Mouse (Mus musculus) mouse embryonic stem cell (cell line): ENCODE measurements around the gene Gm20547.
"Not testable (repeated sequence)": the region's sequence is repeated elsewhere in the genome, so short reads cannot be mapped to it uniquely, and the experiment has no call there.

Experiments
- in situ Hi-C, 2 experiments: fragments of 300-500 bp; cut with MboI; formaldehyde crosslinking; loops; 1 replicate in 1 of 2; 3 replicates in 1 of 2; pipeline ENCODE4 v1.14.3; 2019 to 2020; ENCODE audit warnings: low sequenced_read_pairs in 2 of 2, low pct_unique_long_range_greater_than_20kb in 1 of 2, mixed read lengths in 1 of 2; ENCODE audit not compliant: unreplicated experiment in 1 of 2

Gene Gm20547

DNA sequence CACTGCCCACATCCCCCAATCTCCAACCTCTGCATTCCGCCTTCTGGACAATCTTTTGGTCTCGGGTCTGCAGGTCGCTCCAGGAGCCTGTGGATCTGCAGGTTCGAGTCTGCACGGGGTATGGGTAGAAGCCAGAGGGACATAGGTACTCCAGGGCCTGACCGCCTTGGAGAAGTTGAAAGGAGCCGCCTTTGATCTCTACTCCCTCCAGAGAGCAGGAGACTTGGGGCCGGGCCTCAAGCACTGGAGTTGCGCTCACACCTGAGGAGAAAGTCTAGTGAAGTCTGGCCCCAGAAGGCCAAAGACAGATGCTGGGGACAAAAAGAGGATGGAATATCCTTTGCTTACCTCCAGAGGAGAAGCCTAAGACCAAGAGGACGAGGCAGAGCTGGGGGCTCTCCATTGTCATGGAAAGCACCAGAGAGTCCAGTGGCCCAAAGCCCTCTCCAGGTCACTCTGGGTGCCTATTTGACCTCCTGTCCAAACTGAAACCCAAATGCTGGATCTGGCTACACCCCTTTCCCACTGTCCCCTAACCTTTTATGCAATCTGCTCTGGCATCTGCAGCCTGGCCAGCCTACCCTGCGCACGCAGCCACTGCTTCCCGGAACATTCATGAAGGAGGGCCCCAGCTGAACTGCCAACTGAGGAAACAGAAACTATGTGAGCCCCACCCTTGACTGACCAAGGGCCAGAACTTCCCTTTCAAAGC is 20.0 kb downstream of the Gm20547 start:
- in situ Hi-C loops, result no loop called here

DNA sequence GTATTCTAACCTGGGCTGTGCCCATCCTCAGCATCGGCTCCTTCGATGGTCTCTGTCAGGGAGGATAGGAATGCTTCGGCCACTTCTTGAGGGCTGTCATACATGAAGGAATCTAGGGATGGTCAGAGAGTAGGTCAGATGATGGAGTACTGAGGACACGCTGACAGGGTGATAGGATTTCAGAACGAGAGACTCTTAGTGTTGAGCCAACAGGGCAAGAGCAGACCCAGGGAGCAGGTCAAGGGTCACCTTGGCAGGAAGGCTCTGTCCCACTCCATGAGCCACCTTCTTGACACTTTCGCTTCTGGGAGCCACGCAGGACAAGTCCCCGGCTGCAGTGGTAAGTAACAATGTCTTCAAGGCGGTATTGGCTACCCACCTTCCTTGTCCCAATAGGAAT is 21.3 kb downstream of the Gm20547 start:
- in situ Hi-C loops, result no loop called here

DNA sequence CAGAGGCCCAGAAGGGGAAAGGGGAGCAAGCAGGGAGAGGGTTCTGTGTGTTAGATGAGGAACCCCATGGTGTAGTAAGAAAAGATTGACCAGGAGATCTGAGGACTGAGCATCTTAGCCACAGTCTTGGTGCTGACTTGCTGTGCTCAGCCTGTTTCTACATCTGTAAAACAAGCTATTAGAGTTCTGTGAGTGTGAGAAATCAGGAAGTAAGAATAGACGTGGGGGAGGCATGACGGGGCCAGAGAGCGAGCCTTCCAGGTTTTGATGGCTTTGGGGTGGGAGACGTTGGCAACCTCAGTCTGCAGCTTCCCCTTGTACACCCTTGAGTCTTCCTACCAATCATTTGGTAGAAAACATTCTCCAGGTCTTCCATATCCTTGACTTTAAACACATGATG is 23.2 kb downstream of the Gm20547 start:
- in situ Hi-C loops, result loop anchor here in 1 of 2 experiments (5.0 kb wide), 1 partner anchor 84 kb away; no protein-coding TSS in a partner anchor

DNA sequence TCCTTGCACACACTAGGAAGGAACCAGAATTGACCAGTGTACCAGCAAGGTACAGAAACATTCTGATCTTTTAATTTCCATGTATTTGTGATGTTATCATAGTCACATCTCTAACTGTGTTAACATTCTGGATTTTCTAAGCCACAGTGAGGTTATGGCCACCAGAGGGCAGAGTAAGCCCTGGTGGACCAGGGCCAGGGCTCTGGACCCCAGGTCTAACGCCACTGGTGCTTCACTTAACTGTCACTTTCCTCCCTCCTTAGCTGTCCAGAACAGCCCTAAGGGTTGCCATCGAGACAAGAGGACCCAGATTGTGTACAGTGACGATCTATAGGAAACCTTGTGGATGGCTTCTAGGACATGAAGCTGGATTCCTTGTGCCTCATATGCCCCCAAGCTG is 26.0 kb downstream of the Gm20547 start:
- in situ Hi-C loops, result loop anchor here in 1 of 2 experiments (5.0 kb wide), 1 partner anchor 86 kb away; no protein-coding TSS in a partner anchor

DNA sequence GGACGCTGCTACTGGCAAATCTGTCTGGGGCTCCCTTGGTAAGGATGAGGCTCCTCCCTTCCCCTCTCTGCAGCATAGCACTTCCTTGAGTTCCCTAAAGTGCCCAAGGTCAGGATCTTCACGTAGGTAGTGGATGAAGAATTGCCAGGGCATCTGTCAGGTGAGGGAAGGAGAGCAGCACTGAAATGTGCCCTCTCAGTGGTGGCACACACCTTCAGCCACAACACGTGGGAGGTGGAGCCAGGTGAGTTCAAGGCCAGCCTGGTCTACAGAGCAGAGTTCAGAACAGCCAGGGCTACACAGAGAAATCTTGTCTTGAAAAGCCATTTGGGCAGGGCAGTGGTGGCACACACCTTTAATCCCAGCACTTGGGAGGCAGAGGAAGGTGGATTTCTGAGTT is 27.1 kb downstream of the Gm20547 start:
- in situ Hi-C loops, result loop anchor here in 1 of 2 experiments (5.0 kb wide), 1 partner anchor 88 kb away; no protein-coding TSS in a partner anchor

DNA sequence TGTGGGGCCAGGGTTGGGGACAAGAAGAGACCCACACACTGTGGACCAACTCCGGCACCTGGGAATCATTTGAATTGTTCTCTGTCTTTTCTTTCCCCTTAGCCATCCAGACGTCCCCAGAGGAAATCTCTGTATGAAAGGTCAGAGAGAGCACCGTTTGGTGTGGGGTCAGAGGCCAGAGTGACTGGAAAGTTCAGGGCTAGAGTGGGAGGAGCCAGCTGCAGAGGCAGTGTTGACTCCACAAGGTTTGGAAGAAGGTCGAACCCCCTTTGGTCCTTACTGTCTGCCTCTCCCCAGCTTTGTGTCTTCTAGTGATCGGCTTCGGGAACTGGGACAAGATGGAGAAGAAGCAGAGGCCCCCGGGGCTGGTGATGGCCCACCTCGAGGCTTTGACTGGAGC is 28.3 kb downstream of the Gm20547 start:
- in situ Hi-C loops, result no loop called here

DNA sequence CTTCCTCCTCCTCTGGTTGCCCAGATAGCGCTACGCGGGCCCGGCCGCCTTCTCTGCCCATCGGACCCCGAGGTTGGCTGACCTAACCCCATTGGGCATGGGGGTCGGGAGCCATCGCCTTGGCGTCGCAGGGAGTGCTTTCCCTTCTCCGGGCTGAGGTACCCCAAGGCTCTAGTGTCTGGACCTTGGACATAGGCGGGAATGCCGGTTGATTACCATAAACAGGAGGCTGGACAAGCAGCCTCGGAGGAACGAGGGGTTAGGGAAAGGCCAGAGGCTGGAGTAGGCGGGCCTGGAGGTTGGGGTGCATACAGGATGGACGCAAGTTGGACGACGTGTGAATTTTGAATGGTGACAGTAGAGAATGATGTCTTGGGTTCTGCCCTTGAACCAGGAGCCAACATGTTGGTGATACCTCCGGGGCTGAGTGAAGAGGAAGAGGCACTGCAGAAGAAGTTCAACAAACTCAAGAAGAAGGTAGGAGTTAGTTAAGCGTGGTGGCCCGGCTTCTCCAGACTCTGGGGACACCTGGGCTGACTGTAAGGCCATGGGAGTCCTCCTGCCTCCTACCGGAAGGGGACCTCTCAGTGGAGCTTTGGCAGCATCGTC is 31.2 kb downstream of the Gm20547 start:
- in situ Hi-C loops, result no loop called here

DNA sequence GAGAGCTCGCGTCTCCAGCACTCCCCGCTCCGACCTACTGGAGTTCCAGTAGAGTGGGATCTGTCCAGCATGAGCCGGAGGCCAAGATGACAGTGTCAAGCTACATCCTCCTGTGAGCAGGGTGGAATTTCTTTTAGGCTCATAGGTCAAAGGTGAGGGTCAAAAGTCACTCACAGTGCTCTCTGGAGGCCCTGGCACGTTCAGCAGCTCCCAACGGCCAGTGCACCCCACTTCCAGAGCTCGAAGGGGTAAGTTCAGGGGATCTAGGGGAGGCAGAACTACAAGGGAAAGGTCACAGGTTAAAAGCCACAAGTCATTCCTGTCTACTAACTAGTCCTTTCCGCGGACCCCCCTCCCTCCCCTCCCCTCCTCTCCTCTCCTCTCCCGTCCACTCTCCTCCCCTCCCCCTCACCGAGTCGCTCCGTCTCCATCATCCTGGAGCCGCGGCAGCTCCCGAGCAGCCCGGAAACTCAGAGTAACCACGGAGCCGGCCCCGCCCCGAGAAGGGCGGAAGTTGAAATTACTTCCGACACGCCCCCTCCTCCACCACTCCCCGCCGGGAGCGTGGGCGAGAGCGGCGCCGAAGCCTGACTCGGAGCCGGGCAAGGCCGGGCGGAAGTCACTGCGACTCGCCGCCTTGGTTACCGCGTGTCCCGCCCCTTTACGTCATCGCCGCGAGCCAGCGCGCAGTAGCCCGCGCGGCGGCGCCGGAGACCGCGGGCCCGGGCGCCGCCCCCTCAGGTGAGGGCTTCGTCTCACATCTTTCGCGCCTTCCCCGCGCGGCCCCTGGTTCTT is 31.9 kb downstream of the Gm20547 start, which contains the start of the genes Skiv2l and Nelfe:
Gene Skiv2l (minus strand): TSS at position 489 of the 795 bp plus-strand sequence.
Gene Nelfe (plus strand): TSS at position 670 of the 795 bp plus-strand sequence.
- in situ Hi-C loops, result no loop called here

DNA sequence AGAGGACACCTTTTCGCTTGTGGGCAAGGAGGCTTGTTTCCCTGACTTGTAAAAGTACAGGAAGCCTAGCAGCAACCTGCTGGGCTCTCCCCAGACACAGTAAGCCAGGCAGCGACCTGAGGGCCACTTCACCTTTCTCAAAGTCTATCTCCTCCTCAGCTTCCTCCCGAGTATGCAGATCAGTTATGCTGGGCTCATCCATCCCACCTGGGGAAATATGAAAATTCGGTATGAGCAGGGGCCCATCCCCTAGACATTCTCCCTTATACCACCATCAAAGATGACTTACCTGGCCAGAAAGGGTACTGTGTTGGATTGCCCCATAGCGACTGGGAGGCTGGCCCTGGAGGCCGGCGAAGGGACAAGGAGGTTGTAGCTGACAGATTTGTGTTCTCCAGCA is 34.2 kb downstream of the Gm20547 start:
- in situ Hi-C loops, result no loop called here

DNA sequence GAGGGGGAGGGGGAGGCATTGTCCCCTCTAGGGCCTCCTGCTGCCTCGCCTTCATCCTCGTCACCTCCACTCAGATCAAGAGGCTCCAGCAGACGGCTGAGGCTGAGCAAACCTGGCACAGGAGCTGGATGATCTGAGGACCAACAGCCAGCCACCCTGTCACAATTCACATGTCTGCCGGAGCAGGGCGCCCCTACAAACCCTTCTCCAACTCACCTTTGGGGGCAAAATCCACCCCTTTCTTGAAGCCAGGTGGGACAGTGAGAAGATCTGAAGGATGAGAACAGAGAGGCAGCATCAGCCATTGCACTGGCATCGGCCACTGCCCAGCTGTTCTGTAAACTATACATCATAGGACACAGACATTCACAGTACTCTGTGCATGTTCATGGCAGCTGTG is 34.6 kb downstream of the Gm20547 start:
- in situ Hi-C loops, result no loop called here

DNA sequence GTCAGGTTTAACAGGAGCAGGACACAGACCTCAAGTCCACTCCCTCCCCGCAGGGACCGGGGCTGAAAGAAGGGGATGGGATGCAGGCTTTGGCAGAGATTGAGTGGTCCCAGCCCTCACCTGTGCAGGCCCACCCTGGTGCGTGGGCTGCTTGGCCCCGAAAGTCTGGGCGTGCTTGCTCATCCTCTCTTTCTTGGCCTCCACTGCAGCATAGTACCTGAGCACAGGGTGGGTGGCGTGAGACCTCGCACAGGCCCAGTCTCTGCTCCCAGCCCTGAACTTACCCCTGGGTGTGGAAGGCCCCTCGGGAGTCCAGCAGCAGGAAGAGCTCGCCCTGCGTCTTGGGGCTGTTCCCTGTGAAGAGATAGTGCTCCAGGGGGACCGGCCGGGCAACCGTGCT is 37.0 kb downstream of the Gm20547 start:
- in situ Hi-C loops, result no loop called here

DNA sequence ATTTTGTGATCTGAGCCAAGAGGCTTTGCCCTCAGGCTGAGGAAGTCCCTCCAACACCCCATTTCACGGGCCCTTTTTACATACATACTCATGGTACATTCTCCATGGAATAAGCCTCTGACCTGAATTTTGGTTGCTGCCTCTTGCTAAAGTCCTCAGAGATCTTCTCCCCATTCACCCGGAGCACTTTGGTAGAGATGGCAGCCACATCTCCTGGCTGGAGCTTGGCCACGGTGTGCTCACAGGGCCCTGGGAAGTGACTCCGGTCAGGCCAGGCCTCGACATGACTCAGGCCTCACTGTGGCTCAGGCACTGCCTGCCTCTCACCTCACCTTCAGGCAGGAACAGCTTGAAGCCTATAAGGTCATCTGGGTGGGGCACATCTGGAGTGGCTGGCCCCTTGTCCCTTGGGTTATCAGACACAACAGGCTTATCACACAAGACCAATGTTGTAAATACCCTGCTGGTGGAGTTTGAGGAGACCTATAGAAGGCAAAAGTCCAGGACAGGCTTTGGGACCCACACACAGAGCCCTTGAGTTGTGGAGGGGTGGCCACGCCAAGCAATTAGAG is 41.0 kb downstream of the Gm20547 start:
- in situ Hi-C loops, result no loop called here

DNA sequence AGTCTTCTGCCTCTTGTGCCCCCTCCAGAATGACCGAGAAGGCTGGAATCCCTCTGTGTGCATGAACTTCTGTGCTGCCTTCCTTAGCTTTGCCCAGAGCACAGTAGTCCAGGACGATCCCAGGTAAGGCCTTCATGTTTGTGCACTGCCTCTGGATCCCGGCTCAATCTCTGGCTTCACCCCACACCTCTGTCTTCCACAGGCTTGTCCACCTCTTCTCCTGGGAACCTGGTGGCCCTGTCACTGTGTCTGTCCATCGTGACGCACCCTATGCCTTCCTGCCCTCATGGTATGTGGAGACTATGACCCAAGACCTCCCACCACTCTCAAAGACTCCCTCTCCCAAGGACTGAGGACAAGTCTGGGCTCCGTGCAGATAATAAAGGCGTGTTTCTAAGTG is 43.1 kb downstream of the Gm20547 start:
- in situ Hi-C loops, result no loop called here

DNA sequence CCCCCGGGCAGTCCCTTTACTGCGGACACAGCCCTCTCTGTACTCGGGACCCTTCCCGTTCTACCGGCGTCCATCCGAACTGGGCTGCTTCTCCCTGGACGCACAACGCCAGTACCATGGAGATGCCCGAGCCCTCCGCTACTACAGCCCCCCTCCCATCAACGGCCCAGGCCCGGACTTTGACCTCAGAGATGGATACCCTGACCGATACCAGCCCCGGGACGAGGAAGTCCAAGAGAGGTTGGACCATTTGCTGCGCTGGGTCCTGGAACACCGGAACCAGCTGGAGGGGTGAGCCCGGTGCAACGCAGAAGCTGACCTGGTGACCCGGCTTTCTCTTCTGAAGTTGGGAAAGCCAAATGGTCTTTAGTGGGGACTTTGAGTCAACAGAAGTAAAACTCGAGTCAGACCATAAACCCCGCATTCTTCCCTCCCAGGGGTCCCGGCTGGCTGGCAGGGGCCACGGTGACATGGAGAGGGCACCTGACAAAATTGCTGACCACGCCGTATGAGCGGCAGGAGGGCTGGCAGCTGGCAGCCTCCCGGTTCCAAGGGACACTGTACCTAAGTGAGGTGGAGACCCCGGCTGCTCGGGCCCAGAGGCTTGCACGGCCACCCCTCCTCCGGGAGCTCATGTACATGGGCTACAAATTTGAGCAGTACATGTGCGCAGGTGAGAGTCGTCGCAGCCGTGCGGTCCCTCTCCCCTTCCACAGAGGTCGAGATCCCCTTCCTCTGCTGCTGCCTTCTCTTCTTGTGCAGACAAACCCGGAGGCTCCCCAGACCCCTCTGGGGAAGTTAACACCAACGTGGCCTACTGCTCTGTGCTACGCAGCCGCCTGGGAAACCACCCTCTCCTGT is 44.1 kb downstream of the Gm20547 start:
- in situ Hi-C loops, result no loop called here

DNA sequence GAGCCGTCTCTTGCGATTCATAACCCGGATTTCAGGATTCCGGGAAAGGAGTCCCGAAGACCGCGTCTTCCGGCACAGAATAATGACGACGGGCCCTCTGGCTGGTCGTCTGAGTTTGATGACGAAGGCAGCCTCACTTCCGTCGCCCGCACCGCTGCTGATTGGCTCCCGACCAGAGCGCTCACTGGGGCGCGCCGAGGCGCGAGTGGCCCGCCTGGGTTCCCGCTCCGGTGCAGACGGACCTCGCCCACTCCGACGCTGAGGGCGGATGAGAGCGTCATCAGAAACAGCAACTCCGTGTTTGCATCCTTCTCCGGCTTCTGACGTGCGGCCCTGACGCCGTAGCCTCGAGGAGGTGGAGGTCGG is 45.0 kb downstream of the Gm20547 start, which contains the start of the genes Stk19 and Dxo:
Gene Stk19 (minus strand): TSS at position 90 of the 366 bp plus-strand sequence.
Gene Dxo (plus strand): TSS at position 164 of the 366 bp plus-strand sequence.
- in situ Hi-C loops, result no loop called here

DNA sequence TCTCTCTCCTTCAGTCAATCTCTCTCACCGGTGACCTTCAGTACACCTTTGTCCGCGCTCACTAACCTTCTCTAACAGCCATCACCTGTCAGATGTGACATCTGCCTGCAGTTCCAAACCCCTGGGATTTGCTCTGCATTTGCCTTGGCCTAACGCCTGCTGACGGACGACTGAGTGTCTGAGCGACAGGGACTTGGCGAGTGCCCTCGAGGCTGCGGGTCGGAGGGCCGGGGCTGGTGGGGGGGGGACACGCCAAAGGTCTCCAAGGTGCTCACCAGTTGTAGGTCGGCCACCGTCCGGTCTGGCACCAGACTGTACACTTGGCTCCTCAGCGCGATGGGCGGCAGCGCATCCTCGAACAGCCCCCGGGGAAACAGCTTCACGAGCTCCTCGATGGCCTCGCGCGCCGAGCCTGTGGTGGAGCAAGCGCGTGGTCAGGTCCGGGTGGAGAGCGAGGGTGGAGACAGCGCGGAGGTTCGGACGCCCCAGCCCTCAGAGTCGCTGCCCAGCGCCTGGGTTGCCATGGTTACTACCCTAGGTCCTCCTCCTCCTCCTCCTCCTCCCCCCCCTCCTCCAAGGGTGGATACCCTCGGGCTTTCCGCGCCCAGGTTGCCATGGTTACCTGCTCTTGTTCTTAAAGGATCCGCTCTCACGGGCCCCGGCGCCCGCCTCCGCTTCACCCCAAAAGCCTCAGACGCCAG is 45.5 kb downstream of the Gm20547 start:
- in situ Hi-C loops, result no loop called here

DNA sequence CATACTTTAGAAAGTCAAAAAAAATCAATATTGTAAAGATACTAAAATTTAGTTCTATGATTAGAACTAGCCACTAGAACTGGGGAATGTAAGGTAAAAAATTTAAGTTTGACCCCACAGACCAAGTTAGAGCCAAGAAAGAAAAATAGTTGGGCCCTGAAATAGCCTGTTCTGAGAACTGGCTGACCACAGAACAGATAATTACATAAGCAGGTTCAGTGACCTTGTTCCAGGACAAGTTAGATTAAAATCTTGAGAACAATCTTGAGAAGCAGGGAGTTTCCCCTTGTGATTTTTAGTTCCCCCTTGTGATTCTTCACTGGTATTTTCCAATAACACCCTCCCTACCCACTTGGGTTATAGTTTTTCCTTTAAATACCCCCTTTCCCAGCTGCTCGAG is 51.1 kb downstream of the Gm20547 start:
- in situ Hi-C loops, result not testable (repeated sequence)
